Mouse (Mus musculus) stomach, embryonic 14.5 days (tissue): ENCODE results near the gene Dct. TPM values are rescaled to one million over a fixed set of nuclear protein-coding genes. Genes with fewer than 3 reads are reported as not detected.

Experiments used
- ATAC-seq: fragments of 200-750 bp; cut with Nextera tagmentation; 2 replicates; pipeline ENCODE4 v1.8.0; 2017; ENCODE audit warnings: low read depth, moderate TSS enrichment; ENCODE audit not compliant: insufficient number of reproducible peaks, insufficient read depth, low FRiP score
- H3K27ac ChIP-seq: fragments of 300-500 bp; sonication (generic); 2 replicates; pipeline ENCODE4 v1.5.1; 2014; ENCODE audit warnings: mild to moderate bottlenecking, low read length, moderate library complexity, mixed read lengths
- H3K27me3 ChIP-seq: fragments of 300-500 bp; sonication (generic); 2 replicates; pipeline ENCODE4 v1.6.1; 2014; ENCODE audit warnings: low read length, control low read depth, mixed read lengths; ENCODE audit not compliant: control insufficient read depth, insufficient read depth
- H3K36me3 ChIP-seq: fragments of 300-500 bp; sonication (generic); 2 replicates; pipeline ENCODE4 v1.6.1; 2014; ENCODE audit warnings: mild to moderate bottlenecking, control low read depth, low read length, moderate library complexity, mixed read lengths; ENCODE audit not compliant: control insufficient read depth, insufficient read depth
- H3K4me1 ChIP-seq: fragments of 300-500 bp; sonication (generic); 2 replicates; pipeline ENCODE4 v1.6.1; 2014; ENCODE audit warnings: low read length, control low read depth, mixed read lengths; ENCODE audit not compliant: control insufficient read depth, insufficient read depth
- H3K4me2 ChIP-seq: fragments of 300-500 bp; sonication (generic); replicated peaks from 2 replicates; pipeline ENCODE4 v1.6.1; 2014; ENCODE audit warnings: low read depth, low read length, control low read depth
- H3K4me3 ChIP-seq: fragments of 300-500 bp; sonication (generic); 2 replicates; pipeline ENCODE4 v1.5.1; 2014; ENCODE audit warnings: low read depth, low read length, control low read depth
- H3K9ac ChIP-seq: fragments of 300-500 bp; sonication (generic); replicated peaks from 2 replicates; pipeline ENCODE4 v1.6.1; 2014; ENCODE audit warnings: low read depth, mild to moderate bottlenecking, control low read depth, low read length, moderate library complexity, mixed read lengths
- H3K9me3 ChIP-seq: fragments of 300-500 bp; sonication (generic); 2 replicates; pipeline ENCODE4 v1.6.1; 2016; ENCODE audit warnings: low read depth, low read length, control low read depth; ENCODE audit not compliant: control insufficient read depth
- WGBS: fragments of 180-500 bp; shearing (Covaris S2); extraction: QIAGEN DNeasy Blood & Tissue Kit; methylation state at CpG from one replicate; pipeline ENCODE4 v1.1.7; 2014; 5-methylcytosine and 5-hydroxymethylcytosine counted together
- polyA plus RNA-seq: library from polyadenylated mRNA; unstranded; fragments of >200 nt; fragmentation: Nextera tagmentation; extraction: Ambion mirVana; gene quantifications from 2 replicates; pipeline ENCODE4 v1.2.1, GENCODE M21; 2014

Gene Dct
- polyA plus RNA-seq, 1 experiment from 2014 or later, result 0.80 TPM

GRCm38 (mm10) chr14:118027564-118027963 is 24.5 kb downstream of the Dct start:
- Histone ChIP-seq H3K9ac (no peak overlapping the region), H3K4me3 (no peak overlapping the region), H3K4me1 (no peaks in the 10 kb centered on the region), H3K36me3 (no peaks in the 10 kb centered on the region), H3K27ac (no peak overlapping the region), H3K9me3 (peaks cover 14% of the 10 kb centered on the region), H3K27me3 (no peaks in the 10 kb centered on the region), H3K4me2 (no peak overlapping the region)
- WGBS, result 90% methylated on average over 3 of the region's 3 CpGs
- no peak for ATAC-seq

GRCm38 (mm10) chr14:118021867-118022543 is 30.0 kb downstream of the Dct start:
- H3K9me3 ChIP-seq, result no peaks in the 10 kb centered on the region
- H3K36me3 ChIP-seq, result no peaks in the 10 kb centered on the region
- ATAC-seq, result no peak
- no peak overlapping the region for H3K4me2 ChIP-seq
- no peak overlapping the region for H3K4me3 ChIP-seq
- no peak overlapping the region for H3K27ac ChIP-seq
- no peaks in the 10 kb centered on the region for H3K4me1 ChIP-seq
- H3K27me3 ChIP-seq, result no peaks in the 10 kb centered on the region
- no peak overlapping the region for H3K9ac ChIP-seq
- 77% methylated on average over 10 of the region's 10 CpGs for WGBS

GRCm38 (mm10) chr14:118019314-118019713 is 32.7 kb downstream of the Dct start:
- Histone ChIP-seq H3K27ac (no peak overlapping the region), H3K4me3 (no peak overlapping the region), H3K36me3 (no peaks in the 10 kb centered on the region), H3K9me3 (no peaks in the 10 kb centered on the region), H3K9ac (no peak overlapping the region), H3K27me3 (no peaks in the 10 kb centered on the region), H3K4me1 (no peaks in the 10 kb centered on the region), H3K4me2 (no peak overlapping the region)
- ATAC-seq, result no peak
- 59% methylated on average over 5 of the region's 5 CpGs for WGBS

- Histone ChIP-seq H3K4me1 (no peaks in the 10 kb centered on the region), H3K4me2 (no peak overlapping the region), H3K9ac (no peak overlapping the region), H3K9me3 (no peaks in the 10 kb centered on the region), H3K27me3 (no peaks in the 10 kb centered on the region), H3K4me3 (no peak overlapping the region), H3K27ac (no peak overlapping the region), H3K36me3 (no peaks in the 10 kb centered on the region)
- 85% methylated on average over 8 of the region's 8 CpGs for WGBS
- no peak for ATAC-seq
Measured at GRCm38 (mm10) chr14:118013237-118013636, 38.8 kb downstream of the Dct start.

GRCm38 (mm10) chr14:118009541-118009940 is 42.5 kb downstream of the Dct start:
- Histone ChIP-seq H3K4me2 (no peak overlapping the region), H3K4me3 (no peak overlapping the region), H3K36me3 (no peaks in the 10 kb centered on the region), H3K27ac (no peak overlapping the region), H3K27me3 (no peaks in the 10 kb centered on the region), H3K9me3 (no peaks in the 10 kb centered on the region), H3K4me1 (no peaks in the 10 kb centered on the region), H3K9ac (no peak overlapping the region)
- 71% methylated on average over 9 of the region's 9 CpGs for WGBS
- no peak for ATAC-seq

GRCm38 (mm10) chr14:118005697-118006096 is 46.3 kb downstream of the Dct start:
- ATAC-seq, result no peak
- Histone ChIP-seq H3K9me3 (no peaks in the 10 kb centered on the region), H3K36me3 (no peaks in the 10 kb centered on the region), H3K27me3 (no peaks in the 10 kb centered on the region), H3K27ac (no peak overlapping the region), H3K9ac (no peak overlapping the region), H3K4me2 (no peak overlapping the region), H3K4me3 (no peak overlapping the region), H3K4me1 (peaks cover 13% of the 10 kb centered on the region; the same call in 1 of the 2 replicates)
- 10% methylated on average over 5 of the region's 5 CpGs for WGBS

GRCm38 (mm10) chr14:118004434-118004833 is 47.6 kb downstream of the Dct start:
- H3K9ac ChIP-seq, result no peak overlapping the region
- H3K27ac ChIP-seq, result no peak overlapping the region
- no peak for ATAC-seq
- WGBS, result 89% methylated on average over 10 of the region's 10 CpGs
- no peaks in the 10 kb centered on the region for H3K9me3 ChIP-seq
- H3K4me2 ChIP-seq, result no peak overlapping the region
- H3K4me3 ChIP-seq, result no peak overlapping the region
- no peaks in the 10 kb centered on the region for H3K36me3 ChIP-seq
- H3K4me1 ChIP-seq, result peaks cover 17% of the 10 kb centered on the region; the same call in 1 of the 2 replicates
- H3K27me3 ChIP-seq, result no peaks in the 10 kb centered on the region

- H3K9ac ChIP-seq, result no peak overlapping the region
- ATAC-seq, result no peak
- H3K4me1 ChIP-seq, result no peaks in the 10 kb centered on the region
- WGBS, result 84% methylated on average over 6 of the region's 6 CpGs
- H3K4me2 ChIP-seq, result no peak overlapping the region
- H3K9me3 ChIP-seq, result no peaks in the 10 kb centered on the region
- no peak overlapping the region for H3K27ac ChIP-seq
- H3K27me3 ChIP-seq, result no peaks in the 10 kb centered on the region
- H3K4me3 ChIP-seq, result no peak overlapping the region
- no peaks in the 10 kb centered on the region for H3K36me3 ChIP-seq
Measured at GRCm38 (mm10) chr14:117993845-117994244, 58.2 kb downstream of the Dct start.
